Mouse (Mus musculus): Measurements from ENCODE around the gene Rin1. TPM values are rescaled to one million over a fixed set of nuclear protein-coding genes. Genes with fewer than 3 reads are reported as not detected.
A peak's percentile ranks its signal among the peaks of the same experiment; 100 is the strongest.

Gene Rin1
- total RNA-seq, 2 experiments from 2014 or later = 0.52 to 1.3 TPM

DNA sequence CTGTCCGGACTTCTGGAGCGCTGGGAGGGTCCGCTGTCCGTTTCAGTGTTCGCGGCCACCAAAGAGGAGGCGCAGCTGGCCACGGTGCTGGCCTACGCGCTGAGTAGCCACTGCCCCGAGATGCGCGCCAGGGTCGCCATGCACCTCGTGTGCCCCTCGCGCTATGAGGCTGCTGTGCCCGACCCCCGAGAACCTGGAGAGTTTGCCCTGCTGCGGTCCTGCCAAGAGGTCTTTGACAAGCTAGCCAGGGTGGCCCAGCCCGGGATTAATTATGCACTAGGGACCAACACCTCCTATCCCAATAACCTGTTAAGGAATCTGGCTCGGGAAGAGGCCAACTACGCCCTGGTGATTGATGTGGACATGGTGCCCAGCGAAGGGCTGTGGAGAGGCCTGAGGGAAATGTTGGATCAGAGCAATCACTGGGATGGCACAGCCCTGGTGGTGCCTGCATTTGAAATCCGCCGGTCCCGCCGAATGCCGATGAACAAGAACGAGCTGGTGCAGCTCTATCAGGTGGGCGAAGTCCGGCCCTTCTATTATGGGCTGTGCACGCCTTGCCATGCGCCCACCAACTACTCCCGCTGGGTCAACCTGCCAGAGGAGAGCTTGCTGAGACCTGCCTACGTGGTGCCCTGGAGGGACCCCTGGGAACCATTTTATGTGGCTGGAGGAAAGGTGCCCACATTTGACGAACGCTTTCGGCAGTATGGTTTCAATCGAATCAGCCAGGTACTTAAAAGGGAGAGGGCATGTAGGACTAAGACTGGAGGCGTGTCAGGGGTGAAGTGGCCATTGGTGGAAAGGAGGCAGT lies 10.8 kb upstream of the Rin1 start:
- intact Hi-C loops (cut with DNase I) = no loop called here
- peak in 1 of 2 experiments; percentile 20 for DNase-seq

GRCm38 (mm10) chr19:5040862-5041523 lies 9.3 kb upstream of the Rin1 start, which contains the start of gene Brms1:
Gene Brms1, plus strand, starts transcription at chr19:5041354.
- intact Hi-C loops (cut with DNase I) = no loop called here
- DNase-seq = peak; percentile 85 to 86

DNA sequence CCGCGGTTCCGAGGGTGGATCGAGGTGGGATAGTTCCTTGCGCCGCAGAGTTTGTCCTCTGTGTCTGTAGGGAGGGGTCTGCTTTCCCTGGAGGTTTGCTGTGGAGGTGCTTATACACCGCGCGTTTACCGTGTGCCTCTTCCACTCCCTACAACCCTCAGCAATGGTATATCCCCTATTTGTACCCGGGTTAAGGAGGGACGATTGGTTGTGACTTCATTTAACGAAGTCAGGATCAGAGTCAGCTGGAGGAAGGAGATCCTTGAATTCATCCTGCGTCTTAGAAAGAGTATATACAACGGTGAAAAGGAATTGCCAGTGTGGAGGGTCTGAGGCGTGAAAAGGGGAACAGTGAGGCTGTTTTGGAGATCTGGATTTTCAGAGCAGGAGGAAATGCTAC lies 8.7 kb upstream of the Rin1 start:
- no peak for DNase-seq
- intact Hi-C loops (cut with DNase I) = no loop called here

GRCm38 (mm10) chr19:5045531-5045930 lies 4.8 kb upstream of the Rin1 start:
- DNase-seq = no peak
- intact Hi-C loops (cut with DNase I) = no loop called here

DNA sequence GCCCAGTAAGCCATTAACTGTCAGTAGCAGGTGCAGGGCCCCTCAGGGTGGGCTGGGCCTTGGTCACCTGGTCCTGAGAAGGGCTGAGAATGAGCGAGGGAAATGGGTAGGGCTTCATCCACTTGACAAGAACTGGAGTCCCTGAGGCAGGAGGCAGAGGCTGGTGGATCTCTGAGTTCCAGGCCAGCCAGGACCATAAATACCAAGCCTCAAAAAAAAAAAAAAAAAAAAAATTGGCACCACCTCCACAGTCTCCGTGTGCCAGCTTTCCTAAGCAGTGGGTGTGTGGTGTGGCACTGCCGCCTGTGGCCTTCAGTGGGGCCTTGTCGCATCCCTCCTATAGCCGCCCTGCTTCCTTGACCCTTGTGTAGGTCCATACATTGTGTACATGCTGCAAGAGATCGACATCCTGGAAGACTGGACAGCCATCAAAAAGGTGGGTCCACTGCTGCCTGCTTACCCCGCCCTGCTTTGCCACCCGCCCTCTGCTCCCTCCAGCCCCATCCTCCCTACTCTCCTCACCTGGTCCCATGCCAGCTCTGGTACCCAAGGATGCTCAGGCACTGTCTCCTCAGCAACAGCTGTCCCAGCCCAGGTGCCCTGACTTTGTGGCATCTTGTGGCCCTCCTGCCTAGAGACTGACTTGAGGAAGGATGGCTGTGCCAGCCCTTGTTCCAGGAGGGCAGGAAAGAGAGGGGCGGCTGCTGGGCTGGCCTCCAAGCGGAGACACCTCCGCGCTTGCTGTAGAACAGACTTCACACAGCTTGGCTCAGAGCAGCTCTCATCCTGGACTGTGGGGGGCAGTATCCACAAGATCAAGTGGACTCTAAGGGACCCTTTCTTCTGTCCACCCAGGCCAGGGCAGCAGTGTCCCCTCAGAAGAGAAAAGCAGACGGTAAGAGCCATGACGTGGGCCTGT lies 1.9 kb upstream of the Rin1 start:
- no peak for DNase-seq
- intact Hi-C loops (cut with DNase I) = no loop called here

- intact Hi-C loops (cut with DNase I) = no loop called here
- no peak for DNase-seq
Observed at GRCm38 (mm10) chr19:5049325-5049724, 956 bp upstream of the Rin1 start.

DNA sequence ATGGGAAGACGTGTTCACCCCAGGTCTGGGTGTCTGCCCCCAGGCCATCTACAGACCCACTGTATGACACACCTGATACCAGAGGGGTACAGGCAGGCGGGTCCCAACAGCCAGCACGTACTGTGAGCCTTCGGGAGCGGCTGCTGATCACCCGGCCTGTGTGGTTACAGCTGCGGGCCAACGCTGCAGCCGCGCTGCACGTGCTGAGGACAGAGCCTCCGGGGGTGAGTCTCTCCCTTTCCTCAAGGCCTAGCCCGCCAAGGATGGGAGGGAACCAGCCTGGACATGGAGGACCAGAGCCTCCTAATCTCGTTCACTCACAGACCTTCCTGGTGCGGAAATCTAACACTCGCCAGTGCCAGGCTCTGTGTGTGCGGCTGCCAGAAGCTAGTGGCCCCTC lies 750 bp downstream of the Rin1 start:
- no peak for DNase-seq
- intact Hi-C loops (cut with DNase I) = no loop called here

DNA sequence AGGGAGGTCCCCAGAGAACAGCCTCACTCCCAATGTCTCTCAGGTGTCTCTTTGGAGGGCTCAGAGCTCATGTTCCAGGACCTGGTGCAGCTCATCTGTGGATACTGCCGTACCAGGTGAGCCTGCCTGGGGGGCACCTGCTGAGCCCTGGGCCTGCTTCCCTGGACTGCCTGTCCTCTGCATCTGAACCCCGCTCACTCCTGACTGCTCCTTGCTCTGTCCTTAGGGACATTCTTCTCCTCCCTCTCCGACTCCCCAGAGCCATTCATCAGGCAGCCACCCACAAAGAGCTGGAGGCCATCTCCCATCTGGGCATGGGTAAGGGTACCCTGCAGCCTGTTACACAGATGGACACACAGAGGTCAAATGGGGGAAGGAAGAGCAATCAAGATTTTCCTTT lies 1.2 kb downstream of the Rin1 start:
- intact Hi-C loops (cut with DNase I) = no loop called here
- DNase-seq = no peak

DNA sequence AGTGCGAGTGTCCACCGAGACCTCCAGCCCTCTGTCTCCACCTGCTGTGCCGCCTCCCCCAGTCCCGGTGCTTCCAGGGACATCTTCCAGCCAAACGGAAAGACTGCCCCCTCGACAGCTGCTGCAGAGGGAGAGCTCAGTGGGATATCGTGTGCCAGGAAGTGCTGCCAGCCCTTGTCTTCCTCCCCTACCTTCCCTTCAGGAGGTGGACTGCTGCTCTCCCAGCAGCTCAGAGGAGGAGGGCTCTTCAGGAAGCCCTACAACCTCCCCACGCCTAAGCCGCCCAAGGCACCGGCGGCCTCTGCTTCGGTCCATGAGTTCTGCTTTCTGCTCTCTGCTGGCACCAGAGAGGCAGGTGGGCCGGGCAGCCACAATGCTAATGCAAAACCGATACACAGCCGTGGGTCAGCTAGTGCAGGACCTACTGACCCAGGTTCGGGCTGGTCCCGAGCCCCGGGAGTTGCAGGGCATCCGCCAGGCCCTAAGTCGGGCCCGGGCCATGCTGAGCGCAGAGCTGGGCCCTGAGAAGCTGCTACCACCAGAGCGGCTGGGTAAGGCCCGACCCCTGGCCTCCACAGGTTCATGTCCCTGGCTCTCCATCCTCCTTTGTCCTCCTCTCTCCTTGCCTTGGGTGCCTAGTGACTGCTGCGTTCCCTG lies 2.0 kb downstream of the Rin1 start:
- no peak for DNase-seq
- intact Hi-C loops (cut with DNase I) = no loop called here

DNA sequence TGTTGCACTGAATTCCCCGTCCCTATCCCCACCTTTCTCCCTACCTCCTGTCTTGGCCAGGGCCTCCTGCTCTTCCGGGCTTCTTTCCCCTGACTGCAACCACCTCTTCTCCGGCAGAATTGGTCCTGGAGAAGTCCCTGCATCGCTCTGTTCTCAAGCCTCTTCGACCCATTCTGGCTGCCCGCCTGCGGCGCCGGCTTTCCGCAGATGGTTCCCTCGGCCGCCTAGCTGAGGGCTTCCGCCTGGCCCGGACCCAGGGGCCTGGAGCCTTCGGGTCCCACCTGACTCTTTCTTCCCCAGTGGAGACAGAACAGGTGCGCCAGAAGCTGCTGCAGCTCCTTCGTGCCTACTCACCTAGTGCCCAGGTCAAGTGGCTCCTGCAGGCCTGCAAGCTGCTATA lies 2.6 kb downstream of the Rin1 start:
- intact Hi-C loops (cut with DNase I) = no loop called here

DNA sequence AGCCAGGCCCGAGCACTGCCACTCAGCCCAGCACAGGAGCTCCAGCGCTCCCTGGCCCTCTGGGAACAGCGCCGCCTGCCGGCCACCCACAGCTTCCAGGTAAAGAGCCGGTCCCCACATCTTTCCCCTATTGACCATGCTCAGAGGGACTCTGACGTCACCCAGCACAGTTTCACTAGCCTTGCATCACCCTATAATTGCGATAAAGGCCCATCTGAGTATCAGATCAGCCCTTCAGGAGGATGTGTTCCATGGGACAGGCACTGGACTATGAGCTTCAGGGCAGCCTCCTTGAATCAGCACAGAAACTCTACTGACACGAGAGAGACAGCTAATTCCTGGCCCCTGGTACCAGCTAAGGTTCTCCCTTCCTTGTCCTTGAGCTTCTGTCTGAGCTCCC lies 3.6 kb downstream of the Rin1 start:
- intact Hi-C loops (cut with DNase I) = no loop called here
- no peak for DNase-seq

More for the DNA sequence above, 2.6 kb downstream of the Rin1 start:
- DNase-seq = no peak

DNA sequence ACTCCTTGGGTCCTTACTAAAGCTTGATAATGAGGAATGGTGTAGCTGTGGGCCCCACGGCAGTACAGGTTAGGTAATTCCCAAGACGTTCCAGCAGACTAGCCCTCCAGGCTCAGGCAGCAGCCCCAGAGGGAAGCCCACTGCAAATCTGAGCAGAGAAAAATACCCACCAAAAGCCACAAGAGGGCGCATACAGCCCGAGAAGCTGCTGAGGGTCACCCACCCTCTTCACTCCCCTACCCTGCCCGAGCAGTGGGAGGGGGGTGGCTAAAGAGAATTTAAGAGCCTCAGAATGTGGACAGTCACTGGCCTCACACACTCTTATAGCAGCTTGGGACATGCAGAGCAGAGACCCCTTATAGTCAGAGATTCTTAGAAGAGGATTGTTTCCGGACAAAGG lies 6.0 kb downstream of the Rin1 start:
- intact Hi-C loops (cut with DNase I) = loop anchor here (2.0 kb wide), 1 partner anchor 17 kb away; no protein-coding TSS in a partner anchor
- no peak for DNase-seq

DNA sequence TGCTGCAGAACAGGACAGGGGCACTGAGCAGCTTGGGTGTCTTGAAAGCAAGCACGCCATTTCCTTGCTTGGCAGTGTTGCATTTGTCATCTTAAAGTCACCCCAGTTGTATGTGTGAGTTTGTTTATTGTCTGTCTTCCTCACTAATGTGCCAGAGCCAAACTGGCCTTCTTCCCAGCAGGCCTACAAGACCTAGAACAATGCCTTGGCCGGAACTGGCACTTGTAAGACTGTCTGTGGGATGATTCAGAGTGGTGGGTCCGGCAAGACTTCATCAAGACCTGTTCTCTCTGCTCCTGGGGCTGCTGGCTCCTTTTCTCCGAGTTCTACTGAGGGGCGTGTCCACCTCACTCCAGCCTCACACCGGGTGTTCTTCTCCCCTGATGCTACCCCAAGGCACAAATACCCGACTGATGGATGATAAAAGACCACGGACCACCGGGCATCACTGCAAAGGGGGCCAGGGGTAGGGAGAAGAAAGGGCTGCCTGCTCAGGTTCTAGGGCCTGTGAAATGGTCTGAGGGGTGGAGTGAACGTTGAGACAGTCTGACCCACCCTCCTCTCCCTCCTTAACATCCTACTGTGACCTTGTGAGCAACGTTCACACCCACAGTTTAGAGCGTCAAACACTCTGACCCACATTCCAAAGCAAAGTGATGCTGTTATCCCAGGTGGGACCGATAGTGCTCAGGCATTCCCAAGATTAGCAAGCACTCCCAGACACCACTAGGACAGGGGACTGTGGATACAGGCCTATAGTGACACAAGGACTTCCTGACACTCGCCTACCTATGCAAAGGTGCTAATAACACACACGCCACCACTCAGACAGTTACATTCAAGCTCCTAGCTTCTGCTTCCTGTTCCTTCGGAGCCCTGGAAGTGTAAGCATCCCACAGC lies 7.8 kb downstream of the Rin1 start:
- intact Hi-C loops (cut with DNase I) = loop anchor here (2.0 kb wide), 1 partner anchor 15 kb away; no protein-coding TSS in a partner anchor
- no peak for DNase-seq

- DNase-seq = peak in 1 of 2 experiments; percentile 29
- intact Hi-C loops (cut with DNase I) = no loop called here
Observed at GRCm38 (mm10) chr19:5058801-5059771, 8.8 kb downstream of the Rin1 start.

DNA sequence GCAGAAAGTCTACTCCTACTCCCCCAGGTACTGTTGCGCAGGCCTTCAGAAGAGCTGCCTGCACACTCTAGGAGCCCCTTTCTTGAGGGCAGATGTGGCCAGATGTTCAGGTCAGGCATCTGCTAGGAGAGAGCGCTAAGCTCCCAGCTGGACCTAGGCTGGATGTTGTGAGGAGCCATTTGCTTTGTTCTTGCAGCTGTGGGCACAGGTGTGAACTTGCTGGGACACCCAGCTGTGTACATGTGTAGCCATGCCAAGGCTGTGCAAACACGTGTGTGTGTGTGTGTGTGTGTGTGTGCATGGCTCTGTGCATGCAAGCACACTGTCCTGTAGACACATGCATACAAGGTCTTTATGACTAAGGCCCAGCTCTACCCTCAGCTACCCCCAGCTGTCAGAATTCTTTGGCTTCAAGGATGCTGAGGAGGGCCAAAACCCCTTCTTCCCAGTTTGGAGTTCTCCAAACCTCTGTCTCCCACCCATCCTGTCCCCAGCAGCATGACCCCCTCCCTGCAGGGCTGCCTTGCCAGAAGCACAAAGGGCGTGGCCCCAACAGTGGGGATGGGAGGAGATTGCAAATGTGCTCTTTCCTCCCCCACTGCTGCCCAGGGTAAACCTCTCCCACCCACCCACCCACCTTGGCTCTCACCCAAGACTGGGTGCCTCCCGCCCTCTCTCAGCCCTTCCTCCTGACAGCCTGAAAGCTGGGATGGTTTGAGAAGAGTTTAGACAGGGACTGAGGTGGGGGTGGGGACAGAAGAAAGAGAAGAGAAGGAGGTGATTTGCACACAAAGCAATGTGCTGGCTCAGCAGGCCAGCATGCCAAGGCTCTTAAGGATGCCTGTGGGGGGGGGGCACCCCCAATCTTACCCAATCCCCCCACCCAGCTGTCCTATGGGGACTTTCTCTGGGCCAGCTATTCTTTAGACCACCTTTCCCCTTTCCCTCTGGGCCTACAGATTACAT lies 10.4 kb downstream of the Rin1 start:
- peak in 1 of 2 experiments; percentile 56 for DNase-seq
- intact Hi-C loops (cut with DNase I) = no loop called here

DNA sequence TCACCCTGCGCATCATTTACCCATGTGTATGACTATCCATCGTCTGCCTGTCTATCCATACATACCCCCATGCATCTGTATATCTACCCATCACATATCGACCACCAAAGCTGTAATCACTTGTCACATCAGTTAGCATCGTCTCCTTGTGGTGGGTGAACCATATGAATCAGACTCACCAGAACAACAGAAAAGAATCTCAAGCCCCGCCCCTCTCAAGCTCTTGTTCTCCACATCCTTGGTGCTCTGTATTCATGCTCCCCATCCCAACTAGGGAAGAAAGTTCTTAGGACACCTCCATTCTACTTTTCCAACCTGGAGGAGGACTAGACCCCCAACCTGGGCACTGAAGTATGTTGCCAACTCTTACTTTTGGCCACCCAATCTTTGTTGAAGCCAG lies 11.8 kb downstream of the Rin1 start:
- DNase-seq = no peak
- intact Hi-C loops (cut with DNase I) = no loop called here

- peak; percentile 57 to 74 for DNase-seq
- intact Hi-C loops (cut with DNase I) = no loop called here
Observed at GRCm38 (mm10) chr19:5062446-5062845, 12.2 kb downstream of the Rin1 start.

Measured in gastrocnemius, postnatal 36 days (tissue).